Comparison of ENCODE assay signal across 8 mouse cellular contexts in the genomic region with DNA sequence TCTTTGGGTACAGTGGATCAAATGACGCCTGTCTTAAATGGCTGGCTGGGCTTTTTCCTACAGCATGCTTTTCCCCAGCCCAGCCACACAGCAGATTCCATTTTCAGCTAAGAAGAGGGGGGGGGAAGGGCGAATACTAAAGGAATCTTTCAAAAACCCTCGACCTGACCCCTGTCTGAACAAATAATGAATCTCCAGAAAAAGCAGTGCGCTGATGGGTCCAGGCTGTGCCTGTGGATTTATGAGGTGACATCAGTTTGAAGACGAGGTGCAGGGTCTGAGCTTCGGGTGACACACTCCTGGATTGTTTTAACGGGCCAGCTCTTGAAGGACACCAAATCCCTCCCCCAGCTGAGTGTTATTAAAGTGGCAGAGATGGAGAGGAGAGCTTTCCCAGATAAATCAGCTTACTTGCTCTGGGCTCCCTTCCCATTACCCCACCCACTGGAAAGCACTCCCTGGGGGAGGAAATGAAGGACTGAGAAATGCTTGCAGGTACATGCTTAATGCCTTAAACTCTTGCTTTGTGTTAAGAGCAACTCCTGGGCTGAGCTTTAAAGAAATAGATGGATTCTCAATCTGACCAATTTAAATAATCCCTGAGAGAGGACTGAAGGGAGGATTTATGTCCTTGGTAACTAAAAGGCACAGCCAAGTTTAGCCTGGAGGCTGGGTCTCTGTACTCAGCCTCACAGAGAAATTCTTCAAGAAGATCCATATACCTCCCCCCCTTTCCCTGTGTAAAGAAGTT.
DNase-seq lines count a peak whose midpoint lies in the region; ATAC-seq and TF ChIP-seq lines count a peak whose summit lies in the region.

No protein-coding gene starts in this region.

- H3K27ac ChIP-seq in heart, embryonic 12.5 days (ENCODE audit: poor library complexity, severe bottlenecking), result peak overlapping the region; percentile 93
- peak overlapping the region; percentile 88 for H3K27ac ChIP-seq in kidney, embryonic 14.5 days (ENCODE audit: low read depth, low read length)
- H3K27ac ChIP-seq in midbrain, embryonic 11.5 days (ENCODE audit: low read depth, low read length), result peak overlapping the region; percentile 54; the same call in 1 of the 2 replicates
- peak overlapping the region; percentile 84 for H3K27ac ChIP-seq in stomach, postnatal 0 days (replicated peaks)

- H3K36me3 ChIP-seq in heart, embryonic 12.5 days, result no peaks in the 10 kb centered on the region
- H3K36me3 ChIP-seq in kidney, embryonic 14.5 days (ENCODE audit: control insufficient read depth, insufficient read depth, low read length), result no peaks in the 10 kb centered on the region
- H3K36me3 ChIP-seq in midbrain, embryonic 11.5 days (ENCODE audit: control insufficient read depth, insufficient read depth, low read length), result no peaks in the 10 kb centered on the region
- H3K36me3 ChIP-seq in stomach, postnatal 0 days (ENCODE audit: control insufficient read depth, insufficient read depth, low read length), result no peaks in the 10 kb centered on the region

- H3K4me3 ChIP-seq in heart, embryonic 12.5 days, result no peak overlapping the region
- H3K4me3 ChIP-seq in kidney, embryonic 14.5 days (ENCODE audit: low read length), result no peak overlapping the region
- no peak overlapping the region for H3K4me3 ChIP-seq in midbrain, embryonic 11.5 days (ENCODE audit: low read depth, low read length)
- H3K4me3 ChIP-seq in stomach, postnatal 0 days (ENCODE audit: low read depth, low read length), result no peak overlapping the region

- H3K9me3 ChIP-seq in heart, embryonic 12.5 days (replicated peaks), result no peaks in the 10 kb centered on the region
- no peaks in the 10 kb centered on the region for H3K9me3 ChIP-seq in kidney, embryonic 14.5 days (ENCODE audit: control insufficient read depth, low read length)
- no peaks in the 10 kb centered on the region for H3K9me3 ChIP-seq in midbrain, embryonic 11.5 days (ENCODE audit: control insufficient read depth, low read length)
- no peaks in the 10 kb centered on the region for H3K9me3 ChIP-seq in stomach, postnatal 0 days (ENCODE audit: control insufficient read depth, low read length)

- peak; percentile 14 to 15 for DNase-seq in cerebellum, postnatal 10 days
- DNase-seq in cerebellum, adult 8-10 months, result no peak
- DNase-seq in embryo, embryonic 9.5 days (ENCODE audit: extremely low spot score), result peak; percentile 83
- DNase-seq in midbrain, embryonic 11.5 days (ENCODE audit: low spot score, missing footprints), result peak; percentile 93
- peak; percentile 49 for DNase-seq in stomach, postnatal 0 days (ENCODE audit: low spot score)
- no peak for DNase-seq in adipocyte (ENCODE audit: low spot score)

- TF ChIP-seq CTCF in stomach, postnatal 0 days (IDR thresholded peaks at IDR 0.05; ENCODE audit: low read depth), result no peak

- ATAC-seq in heart, embryonic 12.5 days (ENCODE audit: insufficient number of reproducible peaks, low FRiP score), result peak; percentile 68; the same call in 1 of the 2 replicates
- peak; percentile 90 for ATAC-seq in kidney, embryonic 14.5 days (ENCODE audit: low FRiP score, low TSS enrichment)
- peak; percentile 71 for ATAC-seq in midbrain, embryonic 11.5 days (ENCODE audit: low FRiP score)
- peak; percentile 85 for ATAC-seq in stomach, postnatal 0 days (ENCODE audit: low FRiP score, low TSS enrichment)

- peak; percentile 83 for TF ChIP-seq EP300 in stomach, postnatal 0 days (optimal IDR thresholded peaks at IDR 0.05)

- H3K4me1 ChIP-seq in heart, embryonic 12.5 days (replicated peaks), result peaks cover 73% of the 10 kb centered on the region
- H3K4me1 ChIP-seq in kidney, embryonic 14.5 days (ENCODE audit: control insufficient read depth, insufficient read depth, low read length), result peaks cover 60% of the 10 kb centered on the region
- H3K4me1 ChIP-seq in midbrain, embryonic 11.5 days (ENCODE audit: control insufficient read depth, insufficient read depth, low read length), result peaks cover 18% of the 10 kb centered on the region
- peaks cover 11% of the 10 kb centered on the region; the same call in 1 of the 2 replicates for H3K4me1 ChIP-seq in stomach, postnatal 0 days (replicated peaks; ENCODE audit: control insufficient read depth, insufficient read depth)

- H3K4me2 ChIP-seq in heart, embryonic 12.5 days, result peak overlapping the region; percentile 42
- no peak overlapping the region for H3K4me2 ChIP-seq in kidney, embryonic 14.5 days (replicated peaks; ENCODE audit: low read depth, low read length)
- H3K4me2 ChIP-seq in midbrain, embryonic 11.5 days, result peak overlapping the region; percentile 18; the same call in 1 of the 2 replicates
- no peak overlapping the region for H3K4me2 ChIP-seq in stomach, postnatal 0 days (replicated peaks; ENCODE audit: low read depth)

- H3K9ac ChIP-seq in heart, embryonic 12.5 days, result peak overlapping the region; percentile 42; the same call in 1 of the 2 replicates
- no peak overlapping the region for H3K9ac ChIP-seq in kidney, embryonic 14.5 days (ENCODE audit: low read depth, low read length)
- H3K9ac ChIP-seq in midbrain, embryonic 11.5 days (ENCODE audit: low read length), result no peak overlapping the region; the same call in 1 of the 2 replicates
- H3K9ac ChIP-seq in stomach, postnatal 0 days (ENCODE audit: low read length), result no peak overlapping the region

- no peaks in the 10 kb centered on the region for H3K27me3 ChIP-seq in heart, embryonic 12.5 days (replicated peaks)
- H3K27me3 ChIP-seq in kidney, embryonic 14.5 days (ENCODE audit: control insufficient read depth, insufficient read depth, low read length), result no peaks in the 10 kb centered on the region
- no peaks in the 10 kb centered on the region for H3K27me3 ChIP-seq in midbrain, embryonic 11.5 days (ENCODE audit: control insufficient read depth, insufficient read depth, low read length)
- no peaks in the 10 kb centered on the region for H3K27me3 ChIP-seq in stomach, postnatal 0 days (ENCODE audit: control insufficient read depth, insufficient read depth, low read length)

- WGBS in heart, embryonic 12.5 days, result 5% methylated on average over 7 of the region's 7 CpGs
- WGBS in kidney, embryonic 14.5 days, result 4% methylated on average over 7 of the region's 7 CpGs
- 7% methylated on average over 7 of the region's 7 CpGs for WGBS in midbrain, embryonic 11.5 days
- WGBS in stomach, postnatal 0 days, result 8% methylated on average over 7 of the region's 7 CpGs

Comparison
In these comparisons a context has a peak if more than half of its experiments do, and no peak if none do; other contexts are left out.
1. DNase-seq: peak in cerebellum, postnatal 10 days (2 of 2), embryo, embryonic 9.5 days (single experiment), midbrain, embryonic 11.5 days (single experiment) and stomach, postnatal 0 days (single experiment); none in cerebellum, adult 8-10 months (single experiment) and adipocyte (single experiment).
2. H3K4me2 ChIP-seq: peak in heart, embryonic 12.5 days (single experiment) and midbrain, embryonic 11.5 days (single experiment); none in kidney, embryonic 14.5 days (single experiment) and stomach, postnatal 0 days (single experiment).
3. Peak in every context shown above with its lines, with median percentiles within 50 percentile points of each other: ATAC-seq and H3K27ac ChIP-seq.